Mouse (Mus musculus): ENCODE results near the gene Fblim1.

Gene Fblim1

GRCm38 (mm10) chr4:141540844-141541243 is 65.1 kb downstream of the Fblim1 start:
- no peak for DNase-seq (ENCODE audit: low read depth, low spot score)

DNA sequence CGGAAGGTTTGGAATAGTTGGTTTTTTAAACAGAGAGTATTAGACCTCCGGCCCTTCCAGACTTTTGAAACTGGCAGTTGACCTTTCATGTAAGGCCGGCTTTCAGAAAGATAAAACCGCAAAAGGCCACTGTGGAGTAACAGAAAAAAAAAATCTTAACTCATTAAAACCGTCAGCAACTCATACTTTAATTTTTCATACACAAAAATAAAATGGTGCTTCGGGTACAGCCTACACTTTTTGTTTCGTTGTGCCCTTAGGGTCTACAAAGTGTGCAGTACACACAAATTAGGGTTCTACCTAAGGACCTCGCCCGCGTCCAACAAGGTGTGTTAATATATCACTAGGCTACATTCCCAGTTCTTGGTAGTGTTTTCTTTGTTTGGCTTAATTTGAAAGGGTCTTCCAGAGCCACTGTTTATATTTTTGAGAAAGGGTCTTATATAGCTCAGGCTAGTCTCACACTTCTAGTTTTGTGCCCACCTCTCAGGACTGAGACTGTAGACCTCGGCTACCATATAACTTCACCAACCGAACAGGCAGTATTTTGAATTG is 66.6 kb downstream of the Fblim1 start:
- DNase-seq (ENCODE audit: low read depth, low spot score) = no peak

- DNase-seq (ENCODE audit: low read depth, low spot score) = peak; percentile 97
Observed at GRCm38 (mm10) chr4:141538408-141539212, 67.3 kb downstream of the Fblim1 start, which contains the start of gene Spen. Spen (minus strand) TSS chr4:141538597.

- DNase-seq (ENCODE audit: low read depth, low spot score) = no peak
Observed at GRCm38 (mm10) chr4:141537706-141538407, 68.0 kb downstream of the Fblim1 start.

DNA sequence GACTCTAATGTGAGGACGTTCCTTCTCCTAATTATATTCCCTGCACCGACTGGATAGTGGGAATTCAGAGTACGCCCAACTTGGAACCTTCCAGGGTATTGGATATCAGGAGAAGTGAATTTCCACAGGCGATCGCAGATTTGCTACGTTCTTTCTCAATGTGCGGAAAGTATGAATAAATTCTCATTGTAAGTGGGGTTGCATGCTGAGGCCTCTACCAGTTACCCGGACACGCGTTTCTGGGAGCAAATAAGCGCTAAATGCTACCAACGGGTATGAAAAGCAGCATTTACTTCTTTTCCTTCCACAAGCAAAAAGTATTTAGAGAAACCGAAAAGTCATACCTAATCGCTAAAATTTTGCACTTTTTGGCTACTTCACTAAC is 68.7 kb downstream of the Fblim1 start:
- DNase-seq (ENCODE audit: low read depth, low spot score) = no peak

DNA sequence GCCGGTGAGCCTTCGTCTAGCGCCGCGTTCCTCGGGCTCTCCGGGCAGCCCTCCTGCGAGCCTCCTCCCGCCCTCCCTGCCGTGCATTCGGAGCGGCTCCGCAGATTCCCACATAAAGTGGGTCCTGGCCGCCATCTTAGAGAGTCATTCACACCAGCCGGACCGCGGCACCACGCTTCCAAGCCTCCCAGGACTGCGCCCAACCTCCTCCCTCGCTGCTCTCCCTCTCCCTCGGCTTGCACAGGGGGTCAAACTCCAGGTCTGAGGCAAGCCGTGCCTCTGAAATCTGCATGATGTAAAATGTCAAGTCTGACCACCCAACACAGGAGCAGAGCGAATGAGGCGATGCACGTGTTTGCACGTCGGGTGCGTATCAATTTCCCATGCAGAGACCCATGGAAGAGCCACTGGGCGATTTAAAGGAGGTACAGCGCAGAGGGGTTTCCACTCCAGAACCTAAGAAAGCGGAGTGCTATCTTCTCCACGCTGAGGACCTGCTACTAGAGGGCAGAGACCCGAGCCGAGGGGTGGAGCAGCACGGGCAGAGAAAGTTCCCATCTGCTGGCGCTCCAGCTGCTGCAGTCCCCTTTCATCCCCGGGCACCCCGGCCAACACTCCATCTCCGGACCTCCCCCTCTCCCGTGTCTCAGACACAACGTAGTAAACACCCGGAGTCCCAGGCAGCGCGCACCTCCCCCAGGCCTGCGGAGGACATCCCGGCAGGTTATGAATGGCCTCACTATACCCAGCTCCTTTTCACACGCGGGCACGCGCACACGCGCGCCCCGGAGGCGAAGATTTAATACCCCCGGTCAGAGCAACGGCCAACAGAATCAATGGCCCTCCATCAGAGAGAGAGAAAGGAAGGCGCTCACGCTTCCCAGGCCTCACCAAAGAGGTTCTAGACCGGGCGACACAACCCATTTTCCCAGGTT is 69.3 kb downstream of the Fblim1 start:
- peak; percentile 81 for DNase-seq (ENCODE audit: low read depth, low spot score)

GRCm38 (mm10) chr4:141534947-141535680 is 70.8 kb downstream of the Fblim1 start:
- DNase-seq (ENCODE audit: low read depth, low spot score) = peak; percentile 46

GRCm38 (mm10) chr4:141530979-141531378 is 74.9 kb downstream of the Fblim1 start:
- DNase-seq (ENCODE audit: low read depth, low spot score) = no peak

DNA sequence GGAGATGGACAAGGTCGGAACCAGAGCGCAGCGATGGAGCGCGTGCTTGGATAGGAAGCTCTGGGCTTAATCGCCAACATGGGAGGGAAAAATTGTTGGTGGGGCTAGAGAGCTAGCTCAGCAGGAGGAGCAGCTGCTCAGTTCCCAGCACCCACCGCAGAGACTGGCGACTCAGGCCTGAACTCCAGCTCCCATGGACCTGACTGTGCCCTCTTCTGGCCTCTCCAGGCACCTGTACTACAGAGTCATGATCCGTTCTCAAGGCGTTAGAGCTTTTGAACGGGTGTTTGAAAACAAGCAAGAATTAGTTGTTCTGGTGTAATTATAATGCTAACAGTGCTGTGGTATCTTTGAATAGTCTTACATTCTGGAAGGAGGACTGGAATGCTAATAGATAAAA is 77.0 kb downstream of the Fblim1 start:
- no peak for DNase-seq (ENCODE audit: low read depth, low spot score)

DNA sequence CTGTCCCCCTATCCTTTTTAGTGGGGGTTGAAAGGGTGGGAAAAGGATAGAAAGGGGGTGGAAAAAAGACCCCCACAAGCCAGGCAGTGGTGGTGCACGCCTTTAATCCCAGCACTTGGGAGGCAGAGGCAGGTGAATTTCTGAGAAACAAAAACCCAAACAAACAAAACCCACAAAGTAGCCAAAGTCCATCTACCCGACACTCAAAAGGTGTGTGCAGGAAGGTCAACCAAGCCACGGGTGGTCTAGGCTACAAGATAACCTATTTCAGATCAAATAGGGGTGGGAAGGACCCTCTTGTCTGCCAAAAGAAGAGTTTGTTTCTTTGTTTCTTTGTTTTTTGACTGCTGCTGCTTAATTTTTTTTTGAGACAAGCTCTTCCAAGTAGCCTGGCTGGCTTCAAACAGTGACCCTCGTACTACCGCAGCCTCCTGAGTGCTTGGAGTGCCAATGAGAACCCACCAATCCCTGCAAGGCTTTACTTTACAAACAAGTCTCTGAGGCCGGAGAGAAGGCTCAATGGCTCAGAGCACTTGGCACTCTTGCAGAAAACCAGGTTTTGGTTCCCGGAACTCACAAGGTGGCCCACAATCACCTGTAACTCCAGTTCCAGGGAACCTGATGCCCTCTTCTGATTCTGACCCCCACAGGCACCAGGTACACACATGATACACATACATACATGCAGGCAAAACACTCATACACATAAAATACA is 78.8 kb downstream of the Fblim1 start:
- no peak for DNase-seq (ENCODE audit: low read depth, low spot score)

Measured in forelimb bud, embryonic 11.5 days (tissue).